Mouse (Mus musculus) testis, adult 10 weeks (tissue): ENCODE measurements around the gene Zhx3. TPM values are rescaled to one million over a fixed set of nuclear protein-coding genes. Genes with fewer than 3 reads are reported as not detected.

Experiments used
- polyA plus RNA-seq: library from polyadenylated mRNA; stranded (reverse); fragments of 350-450 nt; fragmentation: Illumina TruSeq; extraction: RNeasy Lipid Tissue Mini Kit (QIAGEN cat#74804); gene quantifications from one replicate; pipeline ENCODE4 v1.2.3, GENCODE M21; 2014; ENCODE audit warnings: low read depth, low replicate concordance

The Zhx3 gene
- polyA plus RNA-seq, result 33.8 TPM

GRCm38 (mm10) chr2:160872890-160873382 is at the start of gene Zhx3:
Gene Zhx3, minus strand, starts transcription at chr2:160872998.

GRCm38 (mm10) chr2:160912231-160912671 is 39.5 kb upstream of the Zhx3 start, which contains the start of gene Emilin3:
Gene Emilin3, minus strand, starts transcription at chr2:160912328.

GRCm38 (mm10) chr2:160880453-160881195 is 7.8 kb upstream of the Zhx3 start, which contains the start of gene Lpin3:
Gene Lpin3, plus strand, starts transcription at chr2:160880670.

GRCm38 (mm10) chr2:160731117-160731838 is 141.5 kb downstream of the Zhx3 start, which contains the start of gene Plcg1:
Gene Plcg1, plus strand, starts transcription at chr2:160731300.

Other genes starting within 250 kb of the Zhx3 start
- 102 TPM for gene Top1, start 227.1 kb downstream of the Zhx3 start, polyA plus RNA-seq
- 6.2 TPM for gene Plcg1, start 141.7 kb downstream of the Zhx3 start, polyA plus RNA-seq
- 0.69 TPM for gene Lpin3, start 7.7 kb upstream of the Zhx3 start, polyA plus RNA-seq
- 0.74 TPM for gene Emilin3, start 39.3 kb upstream of the Zhx3 start, polyA plus RNA-seq
- 13.2 TPM for gene Chd6, start 236.1 kb upstream of the Zhx3 start, polyA plus RNA-seq